Mouse (Mus musculus) C2C12 (cell line): Measurements from ENCODE around the gene Tmem131. TPM values are rescaled to one million over a fixed set of nuclear protein-coding genes. Genes with fewer than 3 reads are reported as not detected.

Experiments used
- H3K27me3 ChIP-seq: one replicate; pipeline ENCODE4 v1.6.1; 2011; ENCODE audit not compliant: control insufficient read depth, insufficient read depth, insufficient read length
- H3K36me3 ChIP-seq: one replicate; pipeline ENCODE4 v1.6.1; 2011; ENCODE audit not compliant: control insufficient read depth, insufficient read depth
- H3K4me3 ChIP-seq: one replicate; pipeline ENCODE4 v1.5.1; 2011; ENCODE audit warnings: mild to moderate bottlenecking, control low read depth; ENCODE audit not compliant: poor library complexity, insufficient read depth, severe bottlenecking
- H3K79me2 ChIP-seq: one replicate; pipeline ENCODE4 v1.6.1; 2011; ENCODE audit not compliant: control insufficient read depth, insufficient read depth
- H3K79me3 ChIP-seq: one replicate; pipeline ENCODE4 v1.6.1; 2011; ENCODE audit warnings: low read depth, control low read depth
- H3ac ChIP-seq: one replicate; pipeline ENCODE3; 2011; ENCODE audit warnings: low read depth; ENCODE audit not compliant: control insufficient read depth, insufficient read length
- CEBPB ChIP-seq: IDR thresholded peaks from one replicate; pipeline ENCODE4 v1.6.1; 2011; ENCODE audit warnings: low read depth, mild to moderate bottlenecking, control low read depth, moderate library complexity
- CTCF ChIP-seq: IDR thresholded peaks from one replicate; pipeline ENCODE4 v1.5.1; 2011; ENCODE audit not compliant: control insufficient read depth, insufficient read depth, insufficient read length
- FOSL1 ChIP-seq: IDR thresholded peaks from one replicate; pipeline ENCODE4 v1.8.0; 2011; ENCODE audit warnings: mild to moderate bottlenecking, low read length; ENCODE audit not compliant: poor library complexity, insufficient read depth, severe bottlenecking
- MAX ChIP-seq: IDR thresholded peaks from one replicate; pipeline ENCODE4 v1.6.1; 2011; ENCODE audit warnings: mild to moderate bottlenecking, control low read depth
- MYOD1 ChIP-seq: IDR thresholded peaks from one replicate; pipeline ENCODE4 v1.6.1; 2011; ENCODE audit warnings: low read depth; ENCODE audit not compliant: control insufficient read depth, insufficient read length
- MYOG ChIP-seq: IDR thresholded peaks from one replicate; pipeline ENCODE4 v1.6.1; 2011; ENCODE audit not compliant: control insufficient read depth, insufficient read length; ENCODE audit errors: extremely low read depth
- USF1 ChIP-seq: IDR thresholded peaks from one replicate; pipeline ENCODE4 v1.6.1; 2011; ENCODE audit warnings: low read depth, mild to moderate bottlenecking, control low read depth, moderate library complexity
- polyA plus RNA-seq: library from polyadenylated mRNA; unstranded; fragments of >200 nt; fragmentation: generic; extraction: Trizol; gene quantifications from one replicate; pipeline ENCODE4 v1.2.1, GENCODE M21; 2012; ENCODE audit warnings: missing spikeins

Tmem131 gene
- polyA plus RNA-seq, 1 experiment: 12.9 TPM

- Histone ChIP-seq H3K79me3 (peaks cover 63% of the 10 kb centered on the region), H3K36me3 (no peaks in the 10 kb centered on the region), H3ac (no peak overlapping the region), H3K4me3 (no peak overlapping the region), H3K27me3 (no peaks in the 10 kb centered on the region), H3K79me2 (peaks cover 74% of the 10 kb centered on the region)
- TF ChIP-seq MYOD1: no peak
- TF ChIP-seq CEBPB: no peak
- no peak for TF ChIP-seq MYOG
- TF ChIP-seq FOSL1: no peak
- no peak for TF ChIP-seq USF1
- TF ChIP-seq CTCF: no peak
- no peak for TF ChIP-seq MAX
Observed at GRCm38 (mm10) chr1:36937015-36937414, 6.5 kb downstream of the Tmem131 start.

- TF ChIP-seq CEBPB (no peak), MYOD1 (no peak), MAX (no peak)
- Histone ChIP-seq H3K4me3 (no peak overlapping the region), H3K79me2 (peaks cover 79% of the 10 kb centered on the region), H3K79me3 (peaks cover 66% of the 10 kb centered on the region), H3ac (no peak overlapping the region), H3K36me3 (no peaks in the 10 kb centered on the region), H3K27me3 (no peaks in the 10 kb centered on the region)
Observed at GRCm38 (mm10) chr1:36936567-36936966, 6.9 kb downstream of the Tmem131 start.

GRCm38 (mm10) chr1:36934778-36935177, 8.7 kb downstream of the Tmem131 start:
- no peaks in the 10 kb centered on the region for H3K27me3 ChIP-seq
- no peak overlapping the region for H3ac ChIP-seq
- H3K79me3 ChIP-seq: peaks cover 83% of the 10 kb centered on the region
- no peaks in the 10 kb centered on the region for H3K36me3 ChIP-seq
- H3K79me2 ChIP-seq: peaks cover 97% of the 10 kb centered on the region
- H3K4me3 ChIP-seq: no peak overlapping the region
- no peak for TF ChIP-seq CEBPB

- Histone ChIP-seq H3K36me3 (no peaks in the 10 kb centered on the region), H3K79me3 (peaks cover 87% of the 10 kb centered on the region)
Observed at GRCm38 (mm10) chr1:36933965-36934585, 9.4 kb downstream of the Tmem131 start.

GRCm38 (mm10) chr1:36932231-36932630, 11.2 kb downstream of the Tmem131 start:
- no peaks in the 10 kb centered on the region for H3K27me3 ChIP-seq
- peaks cover 100% of the 10 kb centered on the region for H3K79me2 ChIP-seq
- H3K79me3 ChIP-seq: peaks cover 91% of the 10 kb centered on the region
- no peak overlapping the region for H3ac ChIP-seq
- no peak overlapping the region for H3K4me3 ChIP-seq
- no peaks in the 10 kb centered on the region for H3K36me3 ChIP-seq
- TF ChIP-seq CEBPB (no peak), MYOG (no peak), MAX (no peak), CTCF (no peak), USF1 (no peak), FOSL1 (no peak), MYOD1 (no peak)

More at GRCm38 (mm10) chr1:36933965-36934585, 9.4 kb downstream of the Tmem131 start:
- H3ac ChIP-seq: no peak overlapping the region
- H3K27me3 ChIP-seq: no peaks in the 10 kb centered on the region
- peaks cover 100% of the 10 kb centered on the region for H3K79me2 ChIP-seq
- no peak overlapping the region for H3K4me3 ChIP-seq
- no peak for TF ChIP-seq MYOD1
- TF ChIP-seq MYOG: no peak
- TF ChIP-seq CTCF: no peak

- H3K36me3 ChIP-seq: no peaks in the 10 kb centered on the region
- no peak overlapping the region for H3K4me3 ChIP-seq
- H3K79me3 ChIP-seq: peaks cover 90% of the 10 kb centered on the region
- no peak for TF ChIP-seq USF1
- no peak for TF ChIP-seq MYOG
- TF ChIP-seq CEBPB: no peak
- TF ChIP-seq MAX: no peak
- no peak for TF ChIP-seq CTCF
- no peak for TF ChIP-seq MYOD1
- TF ChIP-seq FOSL1: no peak
- H3ac ChIP-seq: no peak overlapping the region
- no peaks in the 10 kb centered on the region for H3K27me3 ChIP-seq
- peaks cover 100% of the 10 kb centered on the region for H3K79me2 ChIP-seq
Observed at GRCm38 (mm10) chr1:36930911-36931310, 12.6 kb downstream of the Tmem131 start.

- H3K79me3 ChIP-seq: peaks cover 88% of the 10 kb centered on the region
- H3K27me3 ChIP-seq: no peaks in the 10 kb centered on the region
- peaks cover 100% of the 10 kb centered on the region for H3K79me2 ChIP-seq
- no peak overlapping the region for H3ac ChIP-seq
- H3K36me3 ChIP-seq: no peaks in the 10 kb centered on the region
- no peak overlapping the region for H3K4me3 ChIP-seq
- no peak for TF ChIP-seq FOSL1
Observed at GRCm38 (mm10) chr1:36929996-36930395, 13.5 kb downstream of the Tmem131 start.
